Mouse (Mus musculus): ENCODE measurements at regions not wholly inside any gene's neighbourhood (a gene's known extent, or its start where the extent isn't known, plus 50 kb on each side); places are given as distances from the start of the nearest gene placed in this dataset.

GRCm38 (mm10) chr7:135932595-135933175, 216.5 kb upstream of the Mki67 start:
- ATAC-seq: no peak
- no peak overlapping the region for H3K27ac ChIP-seq (ENCODE audit: low read length)
- no peak overlapping the region for H3K4me2 ChIP-seq (ENCODE audit: low read length)
- H3K9ac ChIP-seq (replicated peaks; ENCODE audit: low read depth, low read length): no peak overlapping the region
- H3K4me1 ChIP-seq (replicated peaks; ENCODE audit: control insufficient read depth, insufficient read depth, low read length): peaks cover 6% of the 10 kb centered on the region
- H3K36me3 ChIP-seq (ENCODE audit: control insufficient read depth, insufficient read depth): no peaks in the 10 kb centered on the region
- no peak overlapping the region for H3K4me3 ChIP-seq (replicated peaks; ENCODE audit: low read length)
- 57% methylated on average over 5 of the region's 5 CpGs for WGBS
- no peaks in the 10 kb centered on the region for H3K27me3 ChIP-seq (replicated peaks; ENCODE audit: control insufficient read depth, insufficient read depth, low read length)
- H3K9me3 ChIP-seq (ENCODE audit: control insufficient read depth, low read length): no peaks in the 10 kb centered on the region

GRCm38 (mm10) chr7:135935180-135935579, 219.0 kb upstream of the Mki67 start:
- no peak overlapping the region for H3K27ac ChIP-seq (ENCODE audit: low read length)
- no peaks in the 10 kb centered on the region for H3K9me3 ChIP-seq (ENCODE audit: control insufficient read depth, low read length)
- WGBS: 77% methylated on average over 1 of the region's 1 CpGs
- H3K27me3 ChIP-seq (replicated peaks; ENCODE audit: control insufficient read depth, insufficient read depth, low read length): no peaks in the 10 kb centered on the region
- H3K36me3 ChIP-seq (ENCODE audit: control insufficient read depth, insufficient read depth): no peaks in the 10 kb centered on the region
- no peak overlapping the region for H3K4me2 ChIP-seq (ENCODE audit: low read length)
- peaks cover 15% of the 10 kb centered on the region for H3K4me1 ChIP-seq (replicated peaks; ENCODE audit: control insufficient read depth, insufficient read depth, low read length)
- no peak for ATAC-seq
- no peak overlapping the region for H3K9ac ChIP-seq (replicated peaks; ENCODE audit: low read depth, low read length)
- H3K4me3 ChIP-seq (replicated peaks; ENCODE audit: low read length): no peak overlapping the region

- no peak overlapping the region for H3K27ac ChIP-seq (ENCODE audit: low read length)
- 96% methylated on average over 3 of the region's 3 CpGs for WGBS
- no peaks in the 10 kb centered on the region for H3K36me3 ChIP-seq (ENCODE audit: control insufficient read depth, insufficient read depth)
- H3K4me3 ChIP-seq (replicated peaks; ENCODE audit: low read length): no peak overlapping the region
- peaks cover 15% of the 10 kb centered on the region for H3K4me1 ChIP-seq (replicated peaks; ENCODE audit: control insufficient read depth, insufficient read depth, low read length)
- no peaks in the 10 kb centered on the region for H3K27me3 ChIP-seq (replicated peaks; ENCODE audit: control insufficient read depth, insufficient read depth, low read length)
- H3K9ac ChIP-seq (replicated peaks; ENCODE audit: low read depth, low read length): no peak overlapping the region
- ATAC-seq: no peak
- no peak overlapping the region for H3K4me2 ChIP-seq (ENCODE audit: low read length)
- no peaks in the 10 kb centered on the region for H3K9me3 ChIP-seq (ENCODE audit: control insufficient read depth, low read length)
Observed at GRCm38 (mm10) chr7:135937465-135937864, 221.3 kb upstream of the Mki67 start.

GRCm38 (mm10) chr7:135939341-135939740, 223.2 kb upstream of the Mki67 start:
- Histone ChIP-seq H3K4me1 (replicated peaks; ENCODE audit: control insufficient read depth, insufficient read depth, low read length) (peaks cover 9% of the 10 kb centered on the region; the same call in 1 of the 2 replicates), H3K4me3 (replicated peaks; ENCODE audit: low read length) (no peak overlapping the region), H3K9me3 (ENCODE audit: control insufficient read depth, low read length) (no peaks in the 10 kb centered on the region), H3K27ac (ENCODE audit: low read length) (no peak overlapping the region), H3K4me2 (ENCODE audit: low read length) (no peak overlapping the region), H3K27me3 (replicated peaks; ENCODE audit: control insufficient read depth, insufficient read depth, low read length) (no peaks in the 10 kb centered on the region), H3K9ac (replicated peaks; ENCODE audit: low read depth, low read length) (no peak overlapping the region), H3K36me3 (ENCODE audit: control insufficient read depth, insufficient read depth) (no peaks in the 10 kb centered on the region)
- 37% methylated on average over 5 of the region's 5 CpGs for WGBS
- ATAC-seq: 0 out of 2 replicates have a peak, but pooled peaks have one; percentile 23

GRCm38 (mm10) chr7:135942826-135943225, 226.7 kb upstream of the Mki67 start:
- ATAC-seq: no peak

GRCm38 (mm10) chr7:135946071-135946646, 230.0 kb upstream of the Mki67 start:
- H3K27me3 ChIP-seq (replicated peaks; ENCODE audit: control insufficient read depth, insufficient read depth, low read length): no peaks in the 10 kb centered on the region
- H3K9me3 ChIP-seq (ENCODE audit: control insufficient read depth, low read length): no peaks in the 10 kb centered on the region
- no peak overlapping the region for H3K9ac ChIP-seq (replicated peaks; ENCODE audit: low read depth, low read length)
- no peak for ATAC-seq
- no peak overlapping the region for H3K4me3 ChIP-seq (replicated peaks; ENCODE audit: low read length)
- no peaks in the 10 kb centered on the region for H3K4me1 ChIP-seq (replicated peaks; ENCODE audit: control insufficient read depth, insufficient read depth, low read length)
- no peaks in the 10 kb centered on the region for H3K36me3 ChIP-seq (ENCODE audit: control insufficient read depth, insufficient read depth)
- no peak overlapping the region for H3K27ac ChIP-seq (ENCODE audit: low read length)
- no peak overlapping the region for H3K4me2 ChIP-seq (ENCODE audit: low read length)
- 67% methylated on average over 5 of the region's 5 CpGs for WGBS

More at GRCm38 (mm10) chr7:135942826-135943225, 226.7 kb upstream of the Mki67 start:
- H3K27me3 ChIP-seq (replicated peaks; ENCODE audit: control insufficient read depth, insufficient read depth, low read length): no peaks in the 10 kb centered on the region
- no peak overlapping the region for H3K4me3 ChIP-seq (replicated peaks; ENCODE audit: low read length)
- H3K4me2 ChIP-seq (ENCODE audit: low read length): no peak overlapping the region
- WGBS: 90% methylated on average over 2 of the region's 2 CpGs
- H3K4me1 ChIP-seq (replicated peaks; ENCODE audit: control insufficient read depth, insufficient read depth, low read length): peaks cover 9% of the 10 kb centered on the region; the same call in 1 of the 2 replicates
- H3K9ac ChIP-seq (replicated peaks; ENCODE audit: low read depth, low read length): no peak overlapping the region
- H3K9me3 ChIP-seq (ENCODE audit: control insufficient read depth, low read length): no peaks in the 10 kb centered on the region
- no peak overlapping the region for H3K27ac ChIP-seq (ENCODE audit: low read length)
- no peaks in the 10 kb centered on the region for H3K36me3 ChIP-seq (ENCODE audit: control insufficient read depth, insufficient read depth)

- Histone ChIP-seq H3K27ac (ENCODE audit: low read length) (no peak overlapping the region), H3K27me3 (replicated peaks; ENCODE audit: control insufficient read depth, insufficient read depth, low read length) (no peaks in the 10 kb centered on the region), H3K4me2 (ENCODE audit: low read length) (no peak overlapping the region), H3K4me1 (replicated peaks; ENCODE audit: control insufficient read depth, insufficient read depth, low read length) (peaks cover 27% of the 10 kb centered on the region), H3K36me3 (ENCODE audit: control insufficient read depth, insufficient read depth) (no peaks in the 10 kb centered on the region), H3K4me3 (replicated peaks; ENCODE audit: low read length) (no peak overlapping the region), H3K9ac (replicated peaks; ENCODE audit: low read depth, low read length) (no peak overlapping the region), H3K9me3 (ENCODE audit: control insufficient read depth, low read length) (no peaks in the 10 kb centered on the region)
- ATAC-seq: peak; percentile 85
- 31% methylated on average over 8 of the region's 8 CpGs for WGBS
Observed at GRCm38 (mm10) chr7:135961026-135961425, 244.9 kb upstream of the Mki67 start.

- H3K27me3 ChIP-seq (replicated peaks; ENCODE audit: control insufficient read depth, insufficient read depth, low read length): no peaks in the 10 kb centered on the region
Observed at GRCm38 (mm10) chr7:135965528-135965927, 249.4 kb upstream of the Mki67 start.

GRCm38 (mm10) chr7:135966231-135966630, 250.1 kb upstream of the Mki67 start:
- ATAC-seq: no peak
- peaks cover 37% of the 10 kb centered on the region for H3K4me1 ChIP-seq (replicated peaks; ENCODE audit: control insufficient read depth, insufficient read depth, low read length)
- no peak overlapping the region for H3K4me2 ChIP-seq (ENCODE audit: low read length)
- H3K9ac ChIP-seq (replicated peaks; ENCODE audit: low read depth, low read length): no peak overlapping the region
- H3K27ac ChIP-seq (ENCODE audit: low read length): no peak overlapping the region
- H3K4me3 ChIP-seq (replicated peaks; ENCODE audit: low read length): no peak overlapping the region
- no peaks in the 10 kb centered on the region for H3K9me3 ChIP-seq (ENCODE audit: control insufficient read depth, low read length)
- H3K36me3 ChIP-seq (ENCODE audit: control insufficient read depth, insufficient read depth): no peaks in the 10 kb centered on the region
- WGBS: 56% methylated on average over 4 of the region's 4 CpGs
- no peaks in the 10 kb centered on the region for H3K27me3 ChIP-seq (replicated peaks; ENCODE audit: control insufficient read depth, insufficient read depth, low read length)

More at GRCm38 (mm10) chr7:135965528-135965927, 249.4 kb upstream of the Mki67 start:
- no peak overlapping the region for H3K4me3 ChIP-seq (replicated peaks; ENCODE audit: low read length)
- H3K36me3 ChIP-seq (ENCODE audit: control insufficient read depth, insufficient read depth): no peaks in the 10 kb centered on the region
- no peak overlapping the region for H3K4me2 ChIP-seq (ENCODE audit: low read length)
- ATAC-seq: peak; percentile 33; the same call in 1 of the 2 replicates
- H3K9me3 ChIP-seq (ENCODE audit: control insufficient read depth, low read length): no peaks in the 10 kb centered on the region
- 13% methylated on average over 6 of the region's 6 CpGs for WGBS
- peaks cover 41% of the 10 kb centered on the region for H3K4me1 ChIP-seq (replicated peaks; ENCODE audit: control insufficient read depth, insufficient read depth, low read length)
- no peak overlapping the region for H3K27ac ChIP-seq (ENCODE audit: low read length)
- H3K9ac ChIP-seq (replicated peaks; ENCODE audit: low read depth, low read length): 0 out of 2 replicates have a peak overlapping the region, but pooled peaks have one; percentile 7
